Mouse (Mus musculus): ENCODE results near the gene Entpd8.
A peak's percentile ranks its signal among the peaks of the same experiment; 100 is the strongest.

Entpd8 gene

GRCm38 (mm10) chr2:25080076-25080475, at the start of gene Entpd8:
TSS of gene Entpd8 (plus strand) at chr2:25080304.
- DNase-seq (ENCODE audit: low spot score), result no peak

GRCm38 (mm10) chr2:25034994-25035393, 45.1 kb upstream of the Entpd8 start:
- DNase-seq (ENCODE audit: low spot score), result no peak

GRCm38 (mm10) chr2:25040089-25040488, 40.0 kb upstream of the Entpd8 start:
- no peak for DNase-seq (ENCODE audit: low spot score)

- no peak for DNase-seq (ENCODE audit: low spot score)
Measured at GRCm38 (mm10) chr2:25050921-25051320, 29.2 kb upstream of the Entpd8 start.

- no peak for DNase-seq (ENCODE audit: low spot score)
Measured at GRCm38 (mm10) chr2:25051450-25051849, 28.7 kb upstream of the Entpd8 start.

GRCm38 (mm10) chr2:25053101-25053500, 27.0 kb upstream of the Entpd8 start:
- DNase-seq (ENCODE audit: low spot score), result no peak

GRCm38 (mm10) chr2:25054221-25055067, 25.7 kb upstream of the Entpd8 start, which contains the start of gene Nsmf:
TSS of gene Nsmf (plus strand) at chr2:25054355.
- DNase-seq (ENCODE audit: low spot score), result peak; percentile 43

GRCm38 (mm10) chr2:25055068-25055405, 25.1 kb upstream of the Entpd8 start:
- no peak for DNase-seq (ENCODE audit: low spot score)

GRCm38 (mm10) chr2:25055409-25056155, 24.5 kb upstream of the Entpd8 start:
- no peak for DNase-seq (ENCODE audit: low spot score)

GRCm38 (mm10) chr2:25058926-25059325, 21.2 kb upstream of the Entpd8 start:
- no peak for DNase-seq (ENCODE audit: low spot score)

- DNase-seq (ENCODE audit: low spot score), result no peak
Measured at GRCm38 (mm10) chr2:25063523-25063922, 16.6 kb upstream of the Entpd8 start.

GRCm38 (mm10) chr2:25064285-25064684, 15.8 kb upstream of the Entpd8 start:
- DNase-seq (ENCODE audit: low spot score), result no peak

GRCm38 (mm10) chr2:25065537-25065936, 14.6 kb upstream of the Entpd8 start:
- no peak for DNase-seq (ENCODE audit: low spot score)

- DNase-seq (ENCODE audit: low spot score), result no peak
Measured at GRCm38 (mm10) chr2:25066552-25066951, 13.6 kb upstream of the Entpd8 start.

GRCm38 (mm10) chr2:25069537-25069936, 10.6 kb upstream of the Entpd8 start:
- no peak for DNase-seq (ENCODE audit: low spot score)

GRCm38 (mm10) chr2:25072398-25072797, 7.7 kb upstream of the Entpd8 start:
- DNase-seq (ENCODE audit: low spot score), result no peak

- no peak for DNase-seq (ENCODE audit: low spot score)
Measured at GRCm38 (mm10) chr2:25075506-25075905, 4.6 kb upstream of the Entpd8 start.

GRCm38 (mm10) chr2:25078967-25079366, 1.1 kb upstream of the Entpd8 start:
- DNase-seq (ENCODE audit: low spot score), result no peak

GRCm38 (mm10) chr2:25083697-25084096, 3.6 kb downstream of the Entpd8 start:
- DNase-seq (ENCODE audit: low spot score), result no peak

GRCm38 (mm10) chr2:25085571-25085970, 5.5 kb downstream of the Entpd8 start:
- DNase-seq (ENCODE audit: low spot score), result no peak

- no peak for DNase-seq (ENCODE audit: low spot score)
Measured at GRCm38 (mm10) chr2:25087842-25088241, 7.7 kb downstream of the Entpd8 start.

- no peak for DNase-seq (ENCODE audit: low spot score)
Measured at GRCm38 (mm10) chr2:25088636-25089035, 8.5 kb downstream of the Entpd8 start.

GRCm38 (mm10) chr2:25094785-25095108, 14.6 kb downstream of the Entpd8 start:
- DNase-seq (ENCODE audit: low spot score), result no peak
